Mouse (Mus musculus): ENCODE measurements around the gene Sprr2k.
"Not testable (repeated sequence)": the region's sequence is repeated elsewhere in the genome, so short reads cannot be mapped to it uniquely, and the experiment has no call there.

Sprr2k gene

GRCm38 (mm10) chr3:92432282-92432681, at the start of gene Sprr2k:
Sprr2k (plus strand) TSS chr3:92432582.
- DNase-seq (ENCODE audit: low spot score) = no peak

GRCm38 (mm10) chr3:92385385-92385784, 47.0 kb upstream of the Sprr2k start, which contains the start of gene Sprr2h:
Sprr2h (plus strand) TSS chr3:92385685.
- no peak for DNase-seq (ENCODE audit: low spot score)

- DNase-seq (ENCODE audit: low spot score) = no peak
These were observed 38.1 kb upstream of the Sprr2k start for GRCm38 (mm10) chr3:92394301-92394700.

GRCm38 (mm10) chr3:92407691-92408090, 24.7 kb upstream of the Sprr2k start, which contains the start of gene Sprr2i:
Sprr2i (plus strand) TSS chr3:92407991.
- DNase-seq (ENCODE audit: low spot score) = no peak

- no peak for DNase-seq (ENCODE audit: low spot score)
These were observed 14.6 kb upstream of the Sprr2k start, which contains the start of gene Sprr2j-ps for GRCm38 (mm10) chr3:92417782-92418181. Sprr2j-ps (plus strand) TSS chr3:92418082.

- no peak for DNase-seq (ENCODE audit: low spot score)
These were observed 3.1 kb upstream of the Sprr2k start, which contains the start of gene Gm9774 for GRCm38 (mm10) chr3:92429323-92429722. Gm9774 (minus strand) TSS chr3:92429423.

GRCm38 (mm10) chr3:92438689-92439088, 6.3 kb downstream of the Sprr2k start, which contains the start of gene Sprr1b:
Sprr1b (minus strand) TSS chr3:92438789.
- no peak for DNase-seq (ENCODE audit: low spot score)

- no peak for DNase-seq (ENCODE audit: low spot score)
These were observed 7.8 kb downstream of the Sprr2k start for GRCm38 (mm10) chr3:92440177-92440576.

GRCm38 (mm10) chr3:92455151-92455550, 22.8 kb downstream of the Sprr2k start:
- no peak for DNase-seq (ENCODE audit: low spot score)

- no peak for DNase-seq (ENCODE audit: low spot score)
These were observed 26.2 kb downstream of the Sprr2k start, which contains the start of gene Sprr3 for GRCm38 (mm10) chr3:92458620-92459019. Sprr3 (minus strand) TSS chr3:92458720.

- DNase-seq (ENCODE audit: low spot score) = no peak
These were observed 34.2 kb downstream of the Sprr2k start for GRCm38 (mm10) chr3:92466576-92466975.

GRCm38 (mm10) chr3:92467424-92467823, 35.0 kb downstream of the Sprr2k start:
- no peak for DNase-seq (ENCODE audit: low spot score)

- no peak for DNase-seq (ENCODE audit: low spot score)
These were observed 37.7 kb downstream of the Sprr2k start for GRCm38 (mm10) chr3:92470111-92470510.

- not testable (repeated sequence) for DNase-seq (ENCODE audit: low spot score)
These were observed 48.9 kb downstream of the Sprr2k start for GRCm38 (mm10) chr3:92481249-92481648.
